In genomic region chr4:138288691-138289090, GRCm38 (mm10) we compare ENCODE assay signal across 22 mouse cellular contexts. TPM values are rescaled to one million over a fixed set of nuclear protein-coding genes. Genes with fewer than 3 reads are reported as not detected.
DNase-seq lines count a peak whose midpoint lies in the region; ATAC-seq and TF ChIP-seq lines count a peak whose summit lies in the region.
"Had no signal": no experiment of that assay in that cellular context is flagged by ENCODE, and none has a peak within 500 bp of the region (broad histone marks: within the 10 kb centered on the region; RNA-seq: fewer than 3 reads in every experiment).

No protein-coding gene starts in this region.

- TF ChIP-seq CTCF in intestine, postnatal 0 days (IDR thresholded peaks at IDR 0.05; ENCODE audit: low read depth) = no peak
- TF ChIP-seq CTCF in CH12.LX (conservative IDR thresholded peaks at IDR 0.05 in 1 of 2, IDR thresholded peaks at IDR 0.05 in 1 of 2; ENCODE audit: low read depth in 2 of 2, low read length in 2 of 2) = no peak

- TF ChIP-seq RAD21 in CH12.LX (IDR thresholded peaks at IDR 0.05; ENCODE audit: low read depth, low read length) = no peak

- no peak for TF ChIP-seq POLR2A in CH12.LX (IDR thresholded peaks at IDR 0.05; ENCODE audit: low read depth, low read length)

- ATAC-seq in intestine, embryonic 16.5 days = no peak
- no peak for ATAC-seq in intestine, postnatal 0 days
- peak; percentile 81 for ATAC-seq in granulocyte monocyte progenitor cell, adult 5-6 weeks (replicated peaks; ENCODE audit: poor library complexity, severe bottlenecking)
- ATAC-seq: forebrain, embryonic 13.5 days; forebrain, postnatal 0 days had no signal

- peaks cover 7% of the 10 kb centered on the region; the same call in 1 of the 2 replicates for H3K4me1 ChIP-seq in intestine, embryonic 16.5 days (ENCODE audit: control insufficient read depth, insufficient read depth, low read length)
- peaks cover 3% of the 10 kb centered on the region; the same call in 1 of the 2 replicates for H3K4me1 ChIP-seq in intestine, postnatal 0 days (replicated peaks; ENCODE audit: control insufficient read depth, insufficient read depth, low read length)
- peaks cover 16 to 56% of the 10 kb centered on the region in 2 experiments for H3K4me1 ChIP-seq in CH12.LX (ENCODE audit: control insufficient read depth in 1 of 2, insufficient read depth in 2 of 2)
- H3K4me1 ChIP-seq: embryonic facial prominence, embryonic 10.5 days; forebrain, embryonic 13.5 days; heart, embryonic 10.5 days; hindbrain, embryonic 12.5 days had no signal

- WGBS in intestine, embryonic 16.5 days = 85% methylated on average over 7 of the region's 7 CpGs
- 88% methylated on average over 7 of the region's 7 CpGs for whole genome bisulfite sequencing in intestine, postnatal 0 days

- TF ChIP-seq EP300 in CH12.LX (IDR thresholded peaks at IDR 0.05; ENCODE audit: low read length) = peak; percentile 52

- H3K27me3 ChIP-seq in intestine, embryonic 16.5 days (replicated peaks; ENCODE audit: control insufficient read depth, insufficient read depth, low read length) = no peaks in the 10 kb centered on the region
- no peaks in the 10 kb centered on the region for H3K27me3 ChIP-seq in intestine, postnatal 0 days (replicated peaks; ENCODE audit: control insufficient read depth, insufficient read depth, low read length)
- peaks cover 5% of the 10 kb centered on the region for H3K27me3 ChIP-seq in CH12.LX (replicated peaks)

- no peak for DNase-seq in CH12.LX (ENCODE audit: extremely low read depth)
- no peak for DNase-seq in adrenal gland, postnatal 25 days
- DNase-seq in gastrocnemius, adult 8-10 months (ENCODE audit: low spot score in 2 of 2) = no peak
- DNase-seq in left cerebral cortex, adult 18-20 months (ENCODE audit: low spot score in 2 of 2) = no peak
- DNase-seq: adrenal gland, postnatal 10 days; cerebellum, adult 11-12 months; cerebellum, adult 9-10 months; cerebellum, postnatal 36 days; forebrain, postnatal 0 days; gastrocnemius, adult 2 months; gastrocnemius, postnatal 36 days; heart, adult 18-20 months; heart, postnatal 10 days; heart, postnatal 4 days had no signal

- in situ Hi-C loops in CH12.LX (cut with MboI; ENCODE audit: low pct_ligation_motif_present, low pct_unique_long_range_greater_than_20kb, low sequenced_read_pairs) = no loop called here

- H3K27ac ChIP-seq in intestine, embryonic 16.5 days (ENCODE audit: low read length) = no peak overlapping the region
- no peak overlapping the region for H3K27ac ChIP-seq in intestine, postnatal 0 days (ENCODE audit: low read depth, low read length)
- no peak overlapping the region for H3K27ac ChIP-seq in CH12.LX (ENCODE audit: insufficient read depth, low read depth)
- H3K27ac ChIP-seq: embryonic facial prominence, embryonic 10.5 days; forebrain, embryonic 13.5 days; gastrocnemius, adult 2 months; heart, embryonic 10.5 days; hindbrain, embryonic 12.5 days had no signal

- peaks cover 5% of the 10 kb centered on the region; the same call in 1 of the 2 replicates for H3K9me3 ChIP-seq in intestine, embryonic 16.5 days (ENCODE audit: control insufficient read depth, low read length)
- H3K9me3 ChIP-seq in intestine, postnatal 0 days (ENCODE audit: control insufficient read depth) = no peaks in the 10 kb centered on the region; the same call in 1 of the 2 replicates
- H3K9me3 ChIP-seq in CH12.LX (replicated peaks; ENCODE audit: low read length) = peaks cover 6% of the 10 kb centered on the region
- H3K9me3 ChIP-seq: forebrain, embryonic 13.5 days; G1E; heart, embryonic 10.5 days; hindbrain, embryonic 12.5 days had no signal

- H3K79me2 ChIP-seq in CH12.LX (replicated peaks; ENCODE audit: control insufficient read depth, extremely low read depth, insufficient read depth, poor library complexity, severe bottlenecking) = no peaks in the 10 kb centered on the region

- 0 out of 2 replicates have a peak overlapping the region, but pooled peaks have one; percentile 19 for H3K9ac ChIP-seq in intestine, embryonic 16.5 days (ENCODE audit: low read depth, low read length)
- no peak overlapping the region for H3K9ac ChIP-seq in intestine, postnatal 0 days (ENCODE audit: low read depth, low read length)
- no peak overlapping the region for H3K9ac ChIP-seq in CH12.LX (ENCODE audit: insufficient read depth, low read depth)
- H3K9ac ChIP-seq: forebrain, embryonic 13.5 days; forebrain, postnatal 0 days; hindbrain, embryonic 12.5 days had no signal

- dilution Hi-C loops in CH12.LX (cut with MboI; ENCODE audit: extremely low pct_ligation_motif_present, extremely low pct_unique_long_range_greater_than_20kb, low sequenced_read_pairs) = no loop called here

- H3K4me2 ChIP-seq in intestine, embryonic 16.5 days (ENCODE audit: low read depth, low read length) = no peak overlapping the region
- H3K4me2 ChIP-seq in intestine, postnatal 0 days (replicated peaks; ENCODE audit: low read depth) = no peak overlapping the region
- no peak overlapping the region; the same call in 1 of the 2 replicates for H3K4me2 ChIP-seq in CH12.LX (ENCODE audit: insufficient read depth, low read depth, poor library complexity, severe bottlenecking)
- H3K4me2 ChIP-seq: forebrain, embryonic 13.5 days; hindbrain, embryonic 12.5 days had no signal

- H3K4me3 ChIP-seq in intestine, embryonic 16.5 days (ENCODE audit: low read length) = no peak overlapping the region
- H3K4me3 ChIP-seq in intestine, postnatal 0 days (ENCODE audit: low read depth, low read length) = no peak overlapping the region
- no peak overlapping the region for H3K4me3 ChIP-seq in CH12.LX (replicated peaks in 1 of 3; ENCODE audit: low read depth in 2 of 3, low read length in 2 of 3, poor library complexity in 1 of 3)
- H3K4me3 ChIP-seq: embryonic facial prominence, embryonic 10.5 days; forebrain, embryonic 13.5 days; gastrocnemius, adult 2 months; heart, embryonic 10.5 days; hindbrain, embryonic 12.5 days had no signal

- H3K36me3 ChIP-seq in intestine, embryonic 16.5 days (ENCODE audit: control insufficient read depth, insufficient read depth, low read length) = no peaks in the 10 kb centered on the region
- no peaks in the 10 kb centered on the region for H3K36me3 ChIP-seq in intestine, postnatal 0 days (ENCODE audit: control insufficient read depth, insufficient read depth)
- H3K36me3 ChIP-seq in CH12.LX (replicated peaks in 1 of 2; ENCODE audit: control insufficient read depth in 1 of 2, insufficient read depth in 1 of 2, low read length in 1 of 2) = no peaks in the 10 kb centered on the region
- H3K36me3 ChIP-seq: embryonic facial prominence, embryonic 10.5 days; G1E; heart, embryonic 10.5 days; hindbrain, embryonic 12.5 days had no signal

TF ChIP-seq in CH12.LX, 34 proteins besides CTCF, POLR2A, EP300 and RAD21 (continues in another document):
- 0 out of 2 replicates have a peak, but pooled peaks have one; percentile 33 for TF ChIP-seq BHLHE40 (IDR thresholded peaks at IDR 0.05; ENCODE audit: low read depth, low read length)
- no peak for TF ChIP-seq MXI1 (IDR thresholded peaks at IDR 0.05; ENCODE audit: low read depth, low read length)

RNA-seq across cellular contexts. Expression of gene Ddost, which starts 15.8 kb away (rescaled TPM):
- polyA plus RNA-seq in intestine, embryonic 16.5 days (2015; fragmentation: Nextera tagmentation; extraction: Ambion mirVana) = 415 and 427 TPM in 2 replicates
- 177 and 178 TPM in 2 replicates for polyA plus RNA-seq in intestine, postnatal 0 days (2015; fragmentation: Nextera tagmentation; extraction: Ambion mirVana)
- 163 and 184 TPM in 2 replicates for total RNA-seq in CH12.LX (2012; rRNA removed)
- total RNA-seq in CH12.LX (2014; rRNA removed) = 153 and 164 TPM in 2 replicates
- polyA plus RNA-seq in CH12.LX (2012; ENCODE audit: insufficient read length, low read depth) = 174 and 186 TPM in 2 replicates
- total RNA-seq in granulocyte monocyte progenitor cell, adult 5-6 weeks (2014; fragmentation: Nextera tagmentation) = 318 and 319 TPM in 2 replicates
- 238 and 289 TPM in 2 replicates for total RNA-seq in granulocyte monocyte progenitor cell, adult 5-6 weeks (2017)
- total RNA-seq in adrenal gland, postnatal 25 days (2021) = 105 and 106 TPM in 2 replicates
- total RNA-seq in gastrocnemius, adult 8-10 months (2022) = 10 to 100 TPM; 29.7 to 35.8 (median 32.2) TPM
- total RNA-seq in left cerebral cortex, adult 18-20 months (2021) = 10 to 100 TPM; 93.2 to 93.8 TPM

RNA-seq across cellular contexts. Expression of gene Pink1, which starts 37.4 kb away (rescaled TPM):
- polyA plus RNA-seq in intestine, embryonic 16.5 days (2015; fragmentation: Nextera tagmentation; extraction: Ambion mirVana) = 30.7 and 38.9 TPM in 2 replicates
- polyA plus RNA-seq in intestine, postnatal 0 days (2015; fragmentation: Nextera tagmentation; extraction: Ambion mirVana) = 65.8 and 71.7 TPM in 2 replicates
- total RNA-seq in CH12.LX (2012; rRNA removed) = 7.9 and 10.8 TPM in 2 replicates
- total RNA-seq in CH12.LX (2014; rRNA removed) = 7.0 and 7.1 TPM in 2 replicates
- polyA plus RNA-seq in CH12.LX (2012; ENCODE audit: insufficient read length, low read depth) = 5.5 and 7.2 TPM in 2 replicates
- total RNA-seq in granulocyte monocyte progenitor cell, adult 5-6 weeks (2014; fragmentation: Nextera tagmentation) = 30.2 and 30.9 TPM in 2 replicates
- total RNA-seq in granulocyte monocyte progenitor cell, adult 5-6 weeks (2017) = 29.9 and 40.8 TPM in 2 replicates
- total RNA-seq in adrenal gland, postnatal 25 days (2021) = 161 and 201 TPM in 2 replicates
- 100 to 1,000 TPM; 762 to 861 (median 819) TPM for total RNA-seq in gastrocnemius, adult 8-10 months (2022)
- 100 to 1,000 TPM; 347 to 376 TPM for total RNA-seq in left cerebral cortex, adult 18-20 months (2021)

RNA-seq across cellular contexts. Expression of gene Kif17, which starts 38.5 kb away (rescaled TPM):
- 1.0 and 1.3 TPM in 2 replicates for polyA plus RNA-seq in intestine, embryonic 16.5 days (2015; fragmentation: Nextera tagmentation; extraction: Ambion mirVana)
- polyA plus RNA-seq in intestine, postnatal 0 days (2015; fragmentation: Nextera tagmentation; extraction: Ambion mirVana) = 0.78 and 1.1 TPM in 2 replicates
- 0.08 and 0.17 TPM in 2 replicates for total RNA-seq in CH12.LX (2012; rRNA removed)
- total RNA-seq in CH12.LX (2014; rRNA removed) = 0.55 and 0.59 TPM in 2 replicates
- 1.5 and 1.8 TPM in 2 replicates for polyA plus RNA-seq in CH12.LX (2012; ENCODE audit: insufficient read length, low read depth)
- total RNA-seq in granulocyte monocyte progenitor cell, adult 5-6 weeks (2014; fragmentation: Nextera tagmentation) = 8.1 and 10.6 TPM in 2 replicates
- 6.0 and 8.9 TPM in 2 replicates for total RNA-seq in granulocyte monocyte progenitor cell, adult 5-6 weeks (2017)
- 2.4 and 4.3 TPM in 2 replicates for total RNA-seq in adrenal gland, postnatal 25 days (2021)
- total RNA-seq in gastrocnemius, adult 8-10 months (2022) = under 1 TPM in 1 of 4 experiments, not detected in 3; 0.17 TPM
- 10 to 100 TPM; 28.8 to 33.0 TPM for total RNA-seq in left cerebral cortex, adult 18-20 months (2021)
- total RNA-seq: gastrocnemius, postnatal 36 days had no signal

RNA-seq across cellular contexts. Expression of gene Sh2d5, which starts 38.5 kb away (rescaled TPM):
- 0.50 and 0.54 TPM in 2 replicates for polyA plus RNA-seq in intestine, embryonic 16.5 days (2015; fragmentation: Nextera tagmentation; extraction: Ambion mirVana)
- polyA plus RNA-seq in intestine, postnatal 0 days (2015; fragmentation: Nextera tagmentation; extraction: Ambion mirVana) = 0.21 and 0.33 TPM in 2 replicates
- total RNA-seq in CH12.LX (2012; rRNA removed) = 0.68 and 1.1 TPM in 2 replicates
- total RNA-seq in CH12.LX (2014; rRNA removed) = 0.24 and 0.28 TPM in 2 replicates
- polyA plus RNA-seq in CH12.LX (2012; ENCODE audit: insufficient read length, low read depth) = 0.57 and 0.83 TPM in 2 replicates
- total RNA-seq in granulocyte monocyte progenitor cell, adult 5-6 weeks (2014; fragmentation: Nextera tagmentation) = 29.1 and 42.7 TPM in 2 replicates
- 18.8 and 27.7 TPM in 2 replicates for total RNA-seq in granulocyte monocyte progenitor cell, adult 5-6 weeks (2017)
- 2.1 and 2.3 TPM in 2 replicates for total RNA-seq in adrenal gland, postnatal 25 days (2021)
- total RNA-seq in gastrocnemius, adult 8-10 months (2022) = under 1 TPM in 1 of 4 experiments, not detected in 3; 0.41 TPM
- total RNA-seq in left cerebral cortex, adult 18-20 months (2021) = 10 to 100 TPM; 71.7 to 83.2 TPM
- total RNA-seq: heart, adult 18-20 months had no signal
